Comparison of ENCODE assay signal across 28 mouse cellular contexts in the genomic region with DNA sequence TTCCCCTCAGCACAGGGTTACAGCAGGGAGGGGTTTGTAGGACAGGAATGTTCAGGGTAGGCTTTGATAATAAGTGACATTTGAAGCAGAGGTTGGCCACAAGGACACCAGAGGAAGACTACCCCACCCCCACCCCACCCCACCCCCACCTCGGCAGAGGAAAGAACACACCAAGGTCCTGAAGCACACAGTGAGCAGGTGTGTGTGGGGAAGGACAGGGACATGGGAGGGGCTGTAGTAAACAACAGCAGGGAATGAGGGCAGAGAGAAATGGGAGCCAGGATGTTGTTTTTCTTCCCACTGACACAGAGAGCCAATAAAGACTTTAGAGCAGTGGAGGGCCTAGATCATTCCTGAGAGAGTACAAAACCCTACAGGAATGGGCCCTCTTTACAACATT. TPM values are rescaled to one million over a fixed set of nuclear protein-coding genes. Genes with fewer than 3 reads are reported as not detected.
DNase-seq lines count a peak whose midpoint lies in the region; ATAC-seq and TF ChIP-seq lines count a peak whose summit lies in the region.
"Had no signal": no experiment of that assay in that cellular context is flagged by ENCODE, and none has a peak within 500 bp of the region (broad histone marks: within the 10 kb centered on the region; RNA-seq: fewer than 3 reads in every experiment).

No protein-coding gene starts in this region.

- H3K9me3 ChIP-seq in embryonic facial prominence, embryonic 13.5 days, result no peaks in the 10 kb centered on the region
- H3K9me3 ChIP-seq in embryonic facial prominence, embryonic 10.5 days, result no peaks in the 10 kb centered on the region
- H3K9me3 ChIP-seq in heart, embryonic 10.5 days, result no peaks in the 10 kb centered on the region
- no peaks in the 10 kb centered on the region for H3K9me3 ChIP-seq in liver, embryonic 13.5 days (replicated peaks)
- no peaks in the 10 kb centered on the region for H3K9me3 ChIP-seq in liver, postnatal 0 days (ENCODE audit: low read length)
- H3K9me3 ChIP-seq: embryonic facial prominence, embryonic 12.5 days; forebrain, embryonic 15.5 days; G1E had no signal

- no peak for TF ChIP-seq POLR2A in myocyte (IDR thresholded peaks at IDR 0.05; ENCODE audit: insufficient read length, low read depth)

- H3K4me2 ChIP-seq in embryonic facial prominence, embryonic 13.5 days, result no peak overlapping the region
- H3K4me2 ChIP-seq in liver, embryonic 13.5 days, result no peak overlapping the region
- H3K4me2 ChIP-seq in liver, postnatal 0 days (ENCODE audit: low read depth, low read length), result no peak overlapping the region
- H3K4me2 ChIP-seq in myocyte (ENCODE audit: low read depth), result peak overlapping the region; percentile 34
- H3K4me2 ChIP-seq: embryonic facial prominence, embryonic 12.5 days; forebrain, embryonic 15.5 days had no signal

- WGBS in embryonic facial prominence, embryonic 13.5 days, result 33% methylated on average over 1 of the region's 1 CpGs
- WGBS in embryonic facial prominence, embryonic 10.5 days, result 61% methylated on average over 1 of the region's 1 CpGs
- WGBS in heart, embryonic 10.5 days, result 31% methylated on average over 1 of the region's 1 CpGs
- WGBS in liver, embryonic 13.5 days (ENCODE audit: insufficient replicate concordance), result 31% methylated on average over 1 of the region's 1 CpGs
- WGBS in liver, postnatal 0 days (ENCODE audit: insufficient replicate concordance), result 31% methylated on average over 1 of the region's 1 CpGs

- H3K27ac ChIP-seq in embryonic facial prominence, embryonic 13.5 days, result peak overlapping the region; percentile 51; the same call in 1 of the 2 replicates
- H3K27ac ChIP-seq in embryonic facial prominence, embryonic 10.5 days (replicated peaks), result no peak overlapping the region
- H3K27ac ChIP-seq in heart, embryonic 10.5 days, result 0 out of 2 replicates have a peak overlapping the region, but pooled peaks have one; percentile 22
- H3K27ac ChIP-seq in liver, embryonic 13.5 days, result no peak overlapping the region
- H3K27ac ChIP-seq in liver, postnatal 0 days (ENCODE audit: low read depth), result no peak overlapping the region
- H3K27ac ChIP-seq: embryonic facial prominence, embryonic 12.5 days; forebrain, embryonic 15.5 days had no signal

- no peak for TF ChIP-seq CTCF in liver, postnatal 0 days (IDR thresholded peaks at IDR 0.05; ENCODE audit: low read depth)

- H3ac ChIP-seq in myocyte (ENCODE audit: control insufficient read depth, insufficient read length), result no peak overlapping the region

- no peak for DNase-seq in embryonic facial prominence, embryonic 10.5 days (ENCODE audit: low spot score)
- DNase-seq in heart, embryonic 10.5 days (ENCODE audit: low spot score), result no peak
- DNase-seq in heart, postnatal 10 days, result no peak
- DNase-seq in liver, embryonic 13.5 days, result no peak
- no peak for DNase-seq in liver, postnatal 0 days
- no peak for DNase-seq in testis, postnatal 10 days (ENCODE audit: low spot score)
- DNase-seq: adrenal gland, adult 2 months; adrenal gland, postnatal 10 days; adrenal gland, postnatal 25 days; B cell, adult 2 months; cerebellum, adult 11 months; cerebellum, adult 18-20 months; cerebellum, adult 8-10 months; cerebellum, adult 9-11 months; cerebellum, postnatal 14 days; cerebellum, postnatal 36 days; embryo, embryonic 11 days; forebrain, postnatal 0 days had no signal

- H3K4me3 ChIP-seq in embryonic facial prominence, embryonic 13.5 days, result no peak overlapping the region
- no peak overlapping the region for H3K4me3 ChIP-seq in embryonic facial prominence, embryonic 10.5 days
- no peak overlapping the region for H3K4me3 ChIP-seq in heart, embryonic 10.5 days
- H3K4me3 ChIP-seq in liver, embryonic 13.5 days (replicated peaks), result no peak overlapping the region
- H3K4me3 ChIP-seq in liver, postnatal 0 days (ENCODE audit: low read depth, low read length), result no peak overlapping the region
- peak overlapping the region; percentile 4 for H3K4me3 ChIP-seq in myocyte
- H3K4me3 ChIP-seq: embryonic facial prominence, embryonic 12.5 days; forebrain, embryonic 15.5 days had no signal

- no peak overlapping the region for H3K9ac ChIP-seq in embryonic facial prominence, embryonic 13.5 days
- no peak overlapping the region for H3K9ac ChIP-seq in liver, embryonic 13.5 days
- H3K9ac ChIP-seq in liver, postnatal 0 days (replicated peaks), result no peak overlapping the region
- H3K9ac ChIP-seq: embryonic facial prominence, embryonic 12.5 days; forebrain, embryonic 15.5 days; forebrain, postnatal 0 days had no signal

- H3K36me3 ChIP-seq in embryonic facial prominence, embryonic 13.5 days, result no peaks in the 10 kb centered on the region
- H3K36me3 ChIP-seq in embryonic facial prominence, embryonic 10.5 days (replicated peaks), result no peaks in the 10 kb centered on the region
- H3K36me3 ChIP-seq in heart, embryonic 10.5 days, result no peaks in the 10 kb centered on the region
- no peaks in the 10 kb centered on the region for H3K36me3 ChIP-seq in liver, embryonic 13.5 days
- no peaks in the 10 kb centered on the region for H3K36me3 ChIP-seq in liver, postnatal 0 days (replicated peaks; ENCODE audit: insufficient read depth, low read length)
- no peaks in the 10 kb centered on the region for H3K36me3 ChIP-seq in myocyte (ENCODE audit: control insufficient read depth, insufficient read depth)
- H3K36me3 ChIP-seq: embryonic facial prominence, embryonic 12.5 days; forebrain, embryonic 15.5 days; G1E had no signal

- ATAC-seq in embryonic facial prominence, embryonic 13.5 days (ENCODE audit: insufficient number of reproducible peaks, insufficient read depth, low FRiP score, low TSS enrichment, low read depth), result no peak
- ATAC-seq in liver, embryonic 13.5 days (ENCODE audit: low read depth), result 0 out of 2 replicates have a peak, but pooled peaks have one; percentile 15
- ATAC-seq in liver, postnatal 0 days, result no peak
- ATAC-seq: CD4-positive, CD25-positive, alpha-beta regulatory T cell, adult 4 months; forebrain, embryonic 15.5 days; forebrain, postnatal 0 days; Patski had no signal

- H3K4me1 ChIP-seq in embryonic facial prominence, embryonic 13.5 days, result peaks cover 26% of the 10 kb centered on the region; the same call in 1 of the 2 replicates
- peaks cover 13% of the 10 kb centered on the region for H3K4me1 ChIP-seq in embryonic facial prominence, embryonic 10.5 days
- peaks cover 19% of the 10 kb centered on the region for H3K4me1 ChIP-seq in heart, embryonic 10.5 days
- no peaks in the 10 kb centered on the region for H3K4me1 ChIP-seq in liver, embryonic 13.5 days (replicated peaks)
- H3K4me1 ChIP-seq in liver, postnatal 0 days (ENCODE audit: insufficient read depth), result no peaks in the 10 kb centered on the region
- H3K4me1 ChIP-seq: embryonic facial prominence, embryonic 12.5 days had no signal

- intact Hi-C loops in heart, postnatal 10 days (cut with DNase I), result no loop called here

- TF ChIP-seq EP300 in liver, postnatal 0 days (IDR thresholded peaks at IDR 0.05; ENCODE audit: low read depth), result no peak

- no peaks in the 10 kb centered on the region for H3K27me3 ChIP-seq in embryonic facial prominence, embryonic 13.5 days
- H3K27me3 ChIP-seq in embryonic facial prominence, embryonic 10.5 days (replicated peaks; ENCODE audit: low read depth, poor library complexity, severe bottlenecking), result 0 out of 2 replicates have a peak, but pooled peaks cover 2% of the 10 kb centered on the region
- H3K27me3 ChIP-seq in heart, embryonic 10.5 days (ENCODE audit: insufficient read depth, poor library complexity, severe bottlenecking), result no peaks in the 10 kb centered on the region; the same call in 1 of the 2 replicates
- peaks cover 15% of the 10 kb centered on the region; the same call in 1 of the 2 replicates for H3K27me3 ChIP-seq in liver, embryonic 13.5 days
- H3K27me3 ChIP-seq in liver, postnatal 0 days (ENCODE audit: insufficient read depth, low read length), result 0 out of 2 replicates have a peak, but pooled peaks cover 4% of the 10 kb centered on the region
- peaks cover under 1% of the 10 kb centered on the region for H3K27me3 ChIP-seq in myocyte (ENCODE audit: control insufficient read depth, insufficient read depth, insufficient read length)
- H3K27me3 ChIP-seq: embryonic facial prominence, embryonic 12.5 days; forebrain, embryonic 15.5 days had no signal

- H3K79me2 ChIP-seq in myocyte (ENCODE audit: control insufficient read depth, insufficient read depth), result no peaks in the 10 kb centered on the region

TF ChIP-seq in myocyte, 11 proteins besides CTCF, POLR2A, EP300 and RAD21 (continues in another document):
- no peak for TF ChIP-seq REST (IDR thresholded peaks at IDR 0.05; ENCODE audit: insufficient read depth, insufficient read length)
- TF ChIP-seq E2F4 (IDR thresholded peaks at IDR 0.05; ENCODE audit: insufficient read depth), result no peak
- TF ChIP-seq CEBPB (IDR thresholded peaks at IDR 0.05; ENCODE audit: insufficient read depth, poor library complexity, severe bottlenecking), result no peak
- peak in 1 of 3 experiments; percentile 61 for TF ChIP-seq MYOG (IDR thresholded peaks at IDR 0.05; ENCODE audit: control insufficient read depth in 1 of 3, insufficient read depth in 1 of 3, insufficient read length in 2 of 3, low read depth in 2 of 3)
- peak in 2 of 3 experiments; percentile 9 to 56 for TF ChIP-seq MYOD1 (IDR thresholded peaks at IDR 0.05; ENCODE audit: control insufficient read depth in 1 of 3, insufficient read length in 2 of 3, low read depth in 2 of 3)
- no peak for TF ChIP-seq TCF12 (IDR thresholded peaks at IDR 0.05; ENCODE audit: insufficient read depth, poor library complexity, severe bottlenecking)
- TF ChIP-seq MAX (IDR thresholded peaks at IDR 0.05; ENCODE audit: low read depth), result no peak

RNA-seq across cellular contexts. Expression of gene Tekt5, which starts 18.0 kb away (rescaled TPM):
- polyA plus RNA-seq in embryonic facial prominence, embryonic 13.5 days (2015; fragmentation: Nextera tagmentation; extraction: Ambion mirVana), result 0.80 and 1.00 TPM in 2 replicates
- 0.07 TPM in 1 of 2 replicates, not detected in the other for polyA plus RNA-seq in embryonic facial prominence, embryonic 10.5 days (2016; fragmentation: Nextera tagmentation; extraction: Ambion mirVana)
- 0.11 and 0.23 TPM in 2 replicates for polyA plus RNA-seq in heart, embryonic 10.5 days (2016; fragmentation: Nextera tagmentation; extraction: Ambion mirVana)
- total RNA-seq in heart, postnatal 10 days (2021), result under 1 TPM in 1 of 2 experiments, not detected in 1; 0.22 TPM
- 0.08 and 0.15 TPM in 2 replicates for polyA plus RNA-seq in liver, embryonic 13.5 days (2015; fragmentation: Nextera tagmentation; extraction: Ambion mirVana)
- polyA plus RNA-seq in liver, postnatal 0 days (2015; fragmentation: Nextera tagmentation; extraction: Ambion mirVana), result 0.07 TPM in 1 of 2 replicates, not detected in the other
- 21.8 TPM for polyA plus RNA-seq in myocyte (2012; fragmentation: generic; extraction: Trizol)
- total RNA-seq: adrenal gland, adult 2 months; adrenal gland, postnatal 25 days; CH12.LX; common myeloid progenitor, adult 5-6 weeks had no signal
- polyA plus RNA-seq: adrenal gland, adult 2 months; CD4-positive, CD25-positive, alpha-beta regulatory T cell, adult 4 months; embryonic facial prominence, embryonic 12.5 days; forebrain, embryonic 11.5 days; Patski had no signal

RNA-seq across cellular contexts. Expression of gene Nubp1, which starts 34.5 kb away (rescaled TPM):
- 63.6 and 66.4 TPM in 2 replicates for polyA plus RNA-seq in embryonic facial prominence, embryonic 13.5 days (2015; fragmentation: Nextera tagmentation; extraction: Ambion mirVana)
- polyA plus RNA-seq in embryonic facial prominence, embryonic 10.5 days (2016; fragmentation: Nextera tagmentation; extraction: Ambion mirVana), result 88.3 and 89.9 TPM in 2 replicates
- 60.1 and 70.9 TPM in 2 replicates for polyA plus RNA-seq in heart, embryonic 10.5 days (2016; fragmentation: Nextera tagmentation; extraction: Ambion mirVana)
- 10 to 100 TPM; 10.6 to 10.8 TPM for total RNA-seq in heart, postnatal 10 days (2021)
- polyA plus RNA-seq in liver, embryonic 13.5 days (2015; fragmentation: Nextera tagmentation; extraction: Ambion mirVana), result 41.0 and 44.8 TPM in 2 replicates
- 24.3 and 25.8 TPM in 2 replicates for polyA plus RNA-seq in liver, postnatal 0 days (2015; fragmentation: Nextera tagmentation; extraction: Ambion mirVana)
- 38.8 TPM for polyA plus RNA-seq in myocyte (2012; fragmentation: generic; extraction: Trizol)

Comparison
In these comparisons a context has a peak if more than half of its experiments do, and no peak if none do; other contexts are left out.
1. H3K27ac ChIP-seq: peak in embryonic facial prominence, embryonic 13.5 days (single experiment) and heart, embryonic 10.5 days (single experiment); none in embryonic facial prominence, embryonic 10.5 days (single experiment), liver, embryonic 13.5 days (single experiment) and liver, postnatal 0 days (single experiment).
2. RNA of gene Tekt5, which starts 18.0 kb away (polyA plus RNA-seq): 21.8 TPM in myocyte (single experiment); 0.80 to 1.00 TPM in embryonic facial prominence, embryonic 13.5 days, 0.11 to 0.23 TPM in heart, embryonic 10.5 days, 0.08 to 0.15 TPM in liver, embryonic 13.5 days, 0.07 TPM in embryonic facial prominence, embryonic 10.5 days and 0.07 TPM in liver, postnatal 0 days; every median in the first group is over 10 times any median in the second.